Mouse (Mus musculus) cerebellum, adult 11 months (tissue): ENCODE data around the gene Nrxn2.

Experiments
- DNase-seq: peaks from one replicate; pipeline ENCODE4 v3.0.0; 2022

Gene Nrxn2

GRCm38 (mm10) chr19:6495714-6496113, 77.2 kb downstream of the Nrxn2 start:
- no peak for DNase-seq

GRCm38 (mm10) chr19:6496462-6497149, 78.1 kb downstream of the Nrxn2 start:
- no peak for DNase-seq

GRCm38 (mm10) chr19:6497150-6497801, 78.7 kb downstream of the Nrxn2 start:
- DNase-seq, result peak; percentile 86

- no peak for DNase-seq
Observed at GRCm38 (mm10) chr19:6497803-6498202, 79.3 kb downstream of the Nrxn2 start.

GRCm38 (mm10) chr19:6498350-6499131, 80.0 kb downstream of the Nrxn2 start:
- no peak for DNase-seq

GRCm38 (mm10) chr19:6499860-6500635, 81.5 kb downstream of the Nrxn2 start:
- no peak for DNase-seq

- DNase-seq, result no peak
Observed at GRCm38 (mm10) chr19:6500636-6501025, 82.1 kb downstream of the Nrxn2 start.

- peak; percentile 82 for DNase-seq
Observed at GRCm38 (mm10) chr19:6502035-6502541, 83.6 kb downstream of the Nrxn2 start.

- DNase-seq, result no peak
Observed at GRCm38 (mm10) chr19:6502543-6503319, 84.2 kb downstream of the Nrxn2 start.

- DNase-seq, result peak; percentile 67
Observed at GRCm38 (mm10) chr19:6503926-6504655, 85.6 kb downstream of the Nrxn2 start.

GRCm38 (mm10) chr19:6504656-6505045, 86.1 kb downstream of the Nrxn2 start:
- DNase-seq, result no peak

- DNase-seq, result no peak
Observed at GRCm38 (mm10) chr19:6507393-6507792, 88.9 kb downstream of the Nrxn2 start.

- DNase-seq, result no peak
Observed at GRCm38 (mm10) chr19:6509881-6510280, 91.3 kb downstream of the Nrxn2 start.

- DNase-seq, result no peak
Observed at GRCm38 (mm10) chr19:6510546-6510945, 92.0 kb downstream of the Nrxn2 start.

- no peak for DNase-seq
Observed at GRCm38 (mm10) chr19:6513389-6514139, 95.0 kb downstream of the Nrxn2 start.

- no peak for DNase-seq
Observed at GRCm38 (mm10) chr19:6514940-6515339, 96.4 kb downstream of the Nrxn2 start.

GRCm38 (mm10) chr19:6515448-6515847, 96.9 kb downstream of the Nrxn2 start:
- DNase-seq, result no peak

GRCm38 (mm10) chr19:6516153-6516552, 97.6 kb downstream of the Nrxn2 start:
- DNase-seq, result no peak

GRCm38 (mm10) chr19:6518601-6519000, 100.1 kb downstream of the Nrxn2 start:
- no peak for DNase-seq

- DNase-seq, result no peak
Observed at GRCm38 (mm10) chr19:6519483-6519882, 101.0 kb downstream of the Nrxn2 start.

GRCm38 (mm10) chr19:6521630-6522029, 103.1 kb downstream of the Nrxn2 start:
- DNase-seq, result no peak
